Mouse (Mus musculus): ENCODE measurements at regions not wholly inside any gene's neighbourhood (a gene's known extent, or its start where the extent isn't known, plus 50 kb on each side); places are given as distances from the start of the nearest gene placed in this dataset.
A peak's percentile ranks its signal among the peaks of the same experiment; 100 is the strongest.

DNA sequence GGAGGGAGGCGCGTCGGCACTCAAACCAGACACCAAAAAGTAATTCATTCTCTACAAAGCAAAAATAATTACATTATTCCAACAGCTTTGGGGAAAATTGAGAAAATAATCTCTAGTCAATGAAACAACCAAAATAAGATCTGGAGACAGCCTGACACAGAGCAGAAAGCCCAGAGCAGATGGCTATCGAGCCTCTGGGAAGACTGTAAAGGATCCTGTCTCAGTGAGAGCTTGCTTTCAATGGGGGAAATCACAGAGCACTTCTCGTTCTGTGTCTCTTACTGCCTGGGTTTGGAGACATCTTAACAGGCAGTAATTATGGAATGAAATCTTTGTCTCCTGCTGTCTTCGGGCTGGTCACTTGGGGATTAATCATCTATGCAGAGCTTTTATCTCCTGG, 226.7 kb upstream of the F930015N05Rik start:
- no peak for DNase-seq

DNA sequence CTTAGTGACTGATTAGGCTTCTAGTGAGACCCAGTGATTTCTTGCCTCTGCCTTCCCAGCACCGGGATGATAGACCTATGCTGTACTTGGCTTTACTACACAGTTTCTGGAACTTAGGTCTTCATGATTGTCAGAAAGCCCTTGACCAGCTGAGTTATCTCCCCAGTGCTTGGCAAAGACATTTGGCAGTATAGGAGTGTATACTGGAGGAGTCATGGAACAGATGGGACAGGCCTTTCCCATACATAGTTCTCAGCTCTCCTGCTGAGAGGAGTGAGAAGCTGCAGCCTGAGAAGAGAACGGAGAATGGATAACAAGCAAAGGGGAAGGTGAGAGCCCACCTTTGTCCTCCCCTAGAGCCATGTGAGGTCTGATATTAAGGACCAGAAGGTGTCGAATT, 230.6 kb upstream of the F930015N05Rik start:
- DNase-seq: no peak

DNA sequence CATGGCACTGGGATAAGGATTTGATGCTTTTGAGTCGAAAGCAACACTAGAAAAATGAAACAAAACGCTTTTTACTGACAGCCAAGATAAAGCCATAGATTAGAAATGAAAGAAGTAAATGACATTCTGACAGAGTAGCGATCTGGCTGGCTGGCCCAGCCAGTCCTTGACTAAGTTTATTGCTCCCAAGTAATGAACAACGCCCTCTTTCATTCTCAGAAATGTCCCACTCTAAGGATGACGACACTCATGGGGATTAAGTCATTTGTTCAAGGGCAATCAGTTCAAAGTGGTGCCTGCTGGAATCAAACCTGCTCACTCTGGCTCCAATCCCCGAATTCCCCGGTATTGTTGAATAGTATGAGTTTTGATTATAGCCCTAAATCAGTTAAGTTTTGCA, 231.1 kb upstream of the F930015N05Rik start:
- DNase-seq: no peak

DNA sequence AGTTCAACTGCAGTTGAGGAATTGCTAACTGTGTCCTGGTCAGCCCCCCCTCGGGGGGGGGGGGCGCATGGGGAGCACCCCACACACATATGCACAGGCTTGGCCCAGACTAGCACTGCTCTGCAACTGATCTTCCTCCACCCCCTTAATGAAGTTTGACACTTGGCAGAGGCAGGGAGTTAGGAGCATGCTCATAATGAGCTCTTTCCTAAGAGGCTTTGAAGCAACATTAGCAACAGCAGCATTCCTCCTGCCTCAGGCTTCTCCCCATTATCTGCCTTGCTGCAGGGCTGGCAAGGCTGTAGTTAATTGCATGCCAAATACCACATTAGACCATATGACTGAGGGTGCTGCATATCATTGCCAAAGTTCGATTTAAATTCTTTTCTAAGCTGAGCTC, 235.4 kb upstream of the F930015N05Rik start:
- DNase-seq: no peak

DNA sequence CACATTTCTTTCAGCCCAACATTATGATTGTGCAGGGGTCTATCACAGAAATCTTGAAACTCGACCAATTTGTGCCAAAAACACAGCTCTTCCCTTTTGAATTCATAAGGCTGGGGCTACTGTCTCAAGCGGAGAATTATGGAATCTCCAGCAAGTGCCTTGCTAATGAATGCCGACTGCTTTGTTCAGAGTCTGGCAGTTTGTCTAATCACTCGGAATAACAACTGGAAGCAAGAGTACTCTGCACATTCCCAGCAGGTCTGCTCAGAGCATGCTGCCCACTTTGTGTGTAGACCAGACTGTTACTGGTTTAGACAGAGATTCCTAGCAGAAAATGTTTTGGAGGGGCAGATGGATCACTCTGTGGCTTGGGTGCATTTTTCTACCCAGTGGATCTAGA, 237.1 kb upstream of the F930015N05Rik start:
- DNase-seq: no peak

DNA sequence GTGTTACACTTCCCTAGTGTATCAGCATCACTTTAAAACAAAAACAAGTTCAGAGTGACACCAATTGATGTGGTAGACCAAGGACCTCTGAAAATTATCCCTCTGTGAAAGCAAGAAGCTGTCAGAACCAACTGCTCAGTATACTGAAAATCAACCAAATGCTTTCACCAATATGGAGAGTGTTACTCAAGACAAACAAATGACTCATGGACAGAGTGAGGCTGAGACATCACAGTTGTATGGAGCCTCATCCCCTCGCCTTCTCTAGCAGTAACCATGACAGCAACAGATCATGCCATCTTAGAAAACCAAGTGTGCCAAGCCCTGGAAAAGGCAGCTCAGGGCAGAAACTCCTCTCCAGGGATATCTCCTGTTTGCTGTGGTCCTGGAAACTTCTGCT, 267.3 kb upstream of the F930015N05Rik start:
- DNase-seq: no peak

DNA sequence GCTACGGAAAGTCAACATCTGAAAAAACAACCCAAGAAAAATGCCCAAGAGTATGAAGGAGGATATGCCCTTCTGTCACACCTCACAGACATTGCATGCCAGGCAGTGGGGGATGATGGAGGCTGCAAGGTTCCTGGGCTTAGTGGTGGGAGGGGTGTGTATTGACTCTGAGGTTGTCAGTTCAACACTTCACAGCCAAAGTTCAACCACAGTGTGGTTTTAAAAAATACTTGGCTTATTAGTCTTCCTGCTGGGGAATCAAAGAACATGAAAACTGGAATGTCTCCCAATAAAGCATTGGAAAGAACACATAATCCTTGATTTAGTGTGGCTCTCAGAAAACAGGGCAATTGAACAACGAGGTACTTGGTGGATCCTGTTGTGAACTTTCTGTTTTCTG, 267.0 kb upstream of the Elac2 start:
- DNase-seq: no peak

DNA sequence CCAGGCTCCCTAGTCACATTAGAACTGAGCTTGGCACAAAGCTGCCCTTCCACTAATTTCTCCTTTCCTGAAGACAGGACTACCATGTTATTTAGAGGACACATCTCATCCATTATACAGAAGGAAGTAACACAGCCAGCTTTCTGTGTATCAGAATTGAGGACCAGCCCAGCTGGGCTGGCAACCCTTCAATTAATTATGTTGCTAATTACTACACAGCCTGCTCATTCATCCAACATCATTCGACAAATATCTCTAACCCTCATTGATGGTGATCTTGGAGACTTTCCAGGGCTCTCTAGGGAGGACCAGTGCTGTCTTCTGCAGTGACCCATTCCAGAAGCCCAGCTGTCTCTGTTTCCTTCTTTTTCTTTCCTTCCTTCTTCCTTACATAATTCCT, 263.7 kb upstream of the Elac2 start:
- no peak for DNase-seq

DNA sequence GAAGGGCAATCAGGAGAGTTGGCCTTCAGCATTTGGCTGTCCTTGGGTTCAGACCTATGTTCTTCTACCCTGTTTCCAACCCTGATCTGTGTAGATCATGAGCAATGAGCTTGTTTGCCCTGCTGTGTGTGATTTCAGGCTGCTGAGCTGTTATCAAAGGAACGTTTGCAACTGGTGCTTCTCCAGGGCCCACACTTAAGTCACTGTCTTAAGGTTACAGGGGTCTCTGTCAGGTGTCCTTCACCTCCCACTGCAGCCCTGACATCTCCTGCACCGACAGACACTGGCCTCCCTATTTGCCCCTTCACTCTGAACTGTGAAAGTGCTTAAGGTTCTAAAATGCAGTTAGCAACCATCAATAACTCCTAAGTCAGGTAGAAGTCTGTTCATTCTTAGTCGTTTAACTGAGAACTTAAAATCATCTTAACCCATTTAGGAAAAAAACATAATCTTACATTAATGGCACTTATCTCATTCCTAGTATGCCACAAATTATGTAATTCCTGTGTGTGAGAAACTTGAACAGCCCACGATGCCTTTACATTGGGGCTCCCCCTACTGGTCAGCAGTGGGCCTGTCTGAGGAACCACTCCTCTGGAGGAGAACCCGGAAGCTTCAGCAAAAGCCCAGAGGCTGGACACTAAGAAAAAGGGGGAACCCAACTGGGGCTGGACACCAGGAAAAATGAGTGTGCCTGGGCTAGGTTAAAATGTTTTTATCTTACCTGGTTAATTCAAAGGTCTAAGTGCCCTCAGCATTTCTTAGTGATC, 260.3 kb upstream of the Elac2 start:
- DNase-seq: peak; percentile 68 to 85

DNA sequence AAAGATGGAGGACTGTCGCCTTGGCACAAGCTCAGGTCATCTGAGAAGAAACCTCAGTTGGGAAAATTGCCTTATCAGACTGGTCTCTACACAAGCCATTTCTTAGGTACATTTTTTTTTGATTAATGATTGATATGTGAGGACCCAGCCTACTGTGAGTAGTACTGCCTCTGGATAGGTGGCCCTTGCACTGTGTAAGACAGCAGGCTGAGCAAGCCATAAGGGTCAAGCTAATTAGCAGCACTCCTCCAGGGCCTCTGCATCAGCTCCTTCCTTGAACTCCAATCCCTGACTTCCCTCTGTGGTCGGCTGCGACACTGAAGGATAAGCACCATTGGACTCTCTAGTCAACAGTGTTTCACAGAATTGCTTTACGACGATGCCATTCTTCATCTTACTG, 252.6 kb upstream of the Elac2 start:
- no peak for DNase-seq

DNA sequence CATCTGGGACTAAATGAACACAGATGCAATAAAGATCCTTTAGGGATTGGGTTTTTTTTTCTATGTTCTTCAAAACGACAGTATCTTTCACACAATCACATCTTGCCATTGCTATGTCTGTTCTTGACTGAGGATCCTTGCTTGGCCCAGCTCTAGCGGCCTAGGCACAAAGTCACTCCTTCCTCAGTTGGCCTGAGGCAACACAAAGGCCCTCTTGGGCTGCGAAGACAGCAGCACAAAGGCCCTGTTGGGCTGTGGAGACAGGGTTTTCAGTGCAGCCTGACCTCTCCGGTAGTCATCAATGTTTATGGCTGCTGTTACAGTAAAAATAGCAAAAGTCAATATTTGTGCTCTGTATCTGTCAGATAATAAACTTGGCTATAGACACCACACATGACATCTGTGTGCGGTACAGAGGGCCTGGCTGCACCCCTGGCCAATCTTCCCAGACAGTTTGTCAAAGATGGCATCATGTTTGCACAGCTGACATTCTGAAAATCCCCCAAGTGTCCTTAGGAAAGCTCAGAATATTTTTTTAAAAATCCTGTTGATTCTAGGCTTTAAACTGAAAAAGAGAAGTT, 250.9 kb upstream of the Elac2 start:
- no peak for DNase-seq

DNA sequence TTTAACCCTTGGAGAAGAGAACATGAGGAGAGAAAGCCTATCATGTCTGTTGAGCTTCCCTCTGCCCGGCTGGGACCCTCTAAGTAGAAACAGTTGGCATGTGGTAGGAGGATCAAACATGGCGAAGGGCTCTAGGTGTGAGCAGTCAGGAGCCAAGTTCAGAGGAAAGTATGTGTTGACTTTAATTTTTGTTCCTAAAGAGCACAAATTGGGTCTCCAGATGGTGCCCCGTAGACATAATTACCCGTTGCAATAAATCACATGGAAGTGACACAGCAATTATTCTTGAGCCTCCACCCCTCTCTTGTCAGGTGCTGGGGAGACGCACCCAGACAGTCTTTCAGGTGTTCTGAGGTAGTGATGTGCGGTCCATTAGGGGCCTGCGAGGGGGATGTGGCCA, 239.9 kb upstream of the Elac2 start:
- DNase-seq: no peak

DNA sequence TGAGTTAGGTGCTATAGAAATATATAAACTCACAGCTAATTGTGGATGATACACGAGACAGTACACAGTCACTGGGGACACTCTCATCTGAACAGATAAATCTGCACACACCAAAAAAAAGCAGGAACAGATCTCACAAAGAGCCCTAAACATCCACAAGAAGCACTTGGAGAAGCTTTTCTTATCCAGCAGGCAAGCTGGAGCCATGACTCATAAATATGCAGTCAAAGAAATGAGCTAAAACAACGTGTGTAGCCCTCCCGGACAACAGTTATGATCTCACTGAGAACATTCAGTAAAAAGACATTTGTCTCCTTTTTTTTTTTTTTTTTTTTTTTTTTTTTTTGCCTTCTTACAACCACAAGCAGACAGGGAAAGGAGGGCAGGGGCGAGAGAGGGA, 235.1 kb upstream of the Elac2 start:
- DNase-seq: no peak

DNA sequence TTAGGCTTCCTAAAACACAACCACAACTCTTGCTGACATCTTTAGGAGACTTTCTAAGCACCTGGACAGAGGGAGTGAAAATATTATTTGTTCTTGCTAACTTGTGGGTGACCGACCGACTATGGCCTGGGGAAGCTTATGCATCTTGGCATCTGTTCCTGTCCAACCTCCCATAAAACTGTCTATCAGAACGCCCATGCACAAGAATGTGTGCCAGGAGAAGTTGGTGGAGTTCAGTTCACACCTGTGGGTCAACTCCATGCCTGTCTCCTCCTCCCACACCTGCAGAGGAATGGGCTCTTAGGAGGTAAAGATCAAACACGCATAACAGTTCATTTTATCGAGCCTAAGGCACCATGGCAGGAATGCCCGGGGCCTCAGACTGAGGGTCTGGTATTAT, 232.7 kb upstream of the Elac2 start:
- DNase-seq: no peak

DNA sequence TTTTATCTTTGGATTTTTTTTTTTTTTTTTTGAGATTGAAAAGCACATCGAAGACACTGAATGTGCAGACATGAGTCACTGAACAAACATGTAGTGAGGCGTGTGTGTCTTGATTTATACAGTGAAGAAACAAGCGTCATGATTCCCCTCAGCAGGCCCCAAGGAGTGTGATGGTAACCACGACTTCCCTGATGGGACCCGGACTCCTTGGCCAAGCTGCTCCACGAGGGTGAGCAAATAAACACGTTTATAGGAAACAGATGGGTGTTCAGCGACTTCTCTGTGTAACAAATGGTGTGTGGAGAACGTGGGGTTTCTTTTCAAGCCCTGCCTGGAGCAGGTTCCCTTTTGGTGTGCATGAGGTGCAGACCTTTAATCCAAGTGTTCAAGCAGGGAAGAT, 228.9 kb upstream of the Elac2 start:
- no peak for DNase-seq

DNA sequence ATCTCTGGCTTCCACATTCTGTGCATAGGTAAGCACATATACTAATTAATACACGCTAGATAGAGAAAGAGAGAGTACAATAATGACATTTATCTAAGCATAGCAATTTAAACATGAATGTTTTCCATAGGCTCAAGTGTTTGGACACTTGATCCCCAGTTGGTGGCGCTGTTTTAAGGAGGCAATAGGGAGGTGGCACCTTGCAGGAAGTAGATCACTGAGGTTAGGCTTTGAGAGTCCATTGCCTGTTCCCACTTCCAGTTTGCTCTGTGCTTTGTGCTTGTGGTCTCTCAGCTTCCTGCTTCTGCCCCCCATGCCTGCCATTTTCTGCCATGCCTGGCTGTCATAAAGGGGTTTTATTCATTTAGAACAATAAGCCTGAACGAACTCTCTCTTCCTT, 226.5 kb upstream of the Elac2 start:
- DNase-seq: no peak

DNA sequence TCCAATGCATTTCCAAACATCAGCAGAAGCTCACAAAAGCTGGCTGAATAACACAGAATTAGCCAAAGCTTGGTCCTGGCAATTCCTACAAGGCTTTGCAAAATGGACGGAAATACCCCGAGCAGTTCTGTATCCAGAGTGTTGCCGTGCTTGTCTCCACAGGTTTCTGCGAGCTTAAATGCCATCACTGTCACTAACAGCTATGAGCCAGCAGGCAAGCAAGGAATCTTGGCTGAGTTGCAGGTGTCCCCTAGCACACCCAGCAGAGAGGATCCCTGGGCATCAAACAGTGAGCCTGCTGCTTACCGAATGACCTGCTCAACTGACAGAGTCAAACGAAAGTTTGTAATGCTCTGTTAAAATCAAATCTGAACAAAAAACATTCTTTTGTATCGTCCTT, 226.0 kb upstream of the Elac2 start:
- DNase-seq: peak; percentile 30 to 54

DNA sequence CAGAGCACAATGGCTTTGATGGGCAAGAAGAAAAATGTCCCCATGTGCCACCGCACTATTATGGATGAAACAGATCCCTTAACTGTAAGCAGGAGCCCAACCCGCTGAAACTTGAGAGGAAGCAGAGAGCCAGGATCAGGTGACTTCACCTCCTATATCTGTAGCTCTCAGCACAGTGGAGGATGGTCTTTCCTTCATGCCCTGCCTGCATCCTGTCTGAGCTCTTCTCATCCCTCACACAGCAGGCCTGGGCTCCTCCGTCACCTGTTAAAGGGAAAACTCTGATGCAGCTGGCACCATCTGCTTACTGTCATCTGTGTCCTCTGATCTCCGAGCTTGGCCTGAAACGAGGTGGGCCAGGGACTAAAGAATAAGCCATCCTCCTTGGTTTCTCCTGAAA, 224.8 kb upstream of the Elac2 start:
- no peak for DNase-seq

DNA sequence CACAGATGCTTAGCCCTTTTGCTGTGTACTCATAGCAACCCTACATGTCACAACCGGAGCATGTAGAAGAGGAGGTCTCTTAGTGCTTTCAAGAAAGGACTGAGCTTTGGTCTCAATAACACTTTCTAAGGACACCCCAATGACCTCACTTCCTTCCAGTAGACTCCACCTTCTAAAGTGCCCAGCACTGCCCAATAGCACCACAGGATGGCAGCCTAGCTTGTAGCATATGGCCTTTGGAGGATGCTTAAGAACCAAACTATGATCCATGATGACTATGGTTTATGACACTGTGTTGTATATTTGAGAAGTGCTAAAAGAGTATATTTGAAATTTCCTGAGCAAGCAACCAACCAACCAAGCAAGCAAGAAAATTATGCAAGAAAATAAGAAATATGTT, 223.3 kb upstream of the Elac2 start:
- no peak for DNase-seq

DNA sequence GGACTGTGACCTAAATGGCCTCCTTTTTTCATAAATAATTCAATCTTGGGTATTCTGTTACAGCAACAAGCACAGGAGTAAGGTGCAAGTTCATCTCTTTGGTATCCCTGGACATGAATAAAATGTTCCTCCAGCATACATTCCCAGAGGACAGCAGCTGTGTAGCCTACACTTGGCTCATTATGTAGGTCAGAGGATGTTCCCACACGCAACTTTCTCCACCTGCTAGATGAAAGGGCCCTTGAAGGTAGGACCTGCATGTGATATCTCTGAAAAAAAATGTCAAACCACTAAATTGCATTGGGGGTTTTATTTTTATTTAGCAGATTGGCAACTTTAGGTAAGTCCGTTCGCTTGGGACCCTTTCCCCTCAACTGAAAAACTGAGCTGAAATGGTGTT, 218.2 kb upstream of the Elac2 start:
- no peak for DNase-seq

DNA sequence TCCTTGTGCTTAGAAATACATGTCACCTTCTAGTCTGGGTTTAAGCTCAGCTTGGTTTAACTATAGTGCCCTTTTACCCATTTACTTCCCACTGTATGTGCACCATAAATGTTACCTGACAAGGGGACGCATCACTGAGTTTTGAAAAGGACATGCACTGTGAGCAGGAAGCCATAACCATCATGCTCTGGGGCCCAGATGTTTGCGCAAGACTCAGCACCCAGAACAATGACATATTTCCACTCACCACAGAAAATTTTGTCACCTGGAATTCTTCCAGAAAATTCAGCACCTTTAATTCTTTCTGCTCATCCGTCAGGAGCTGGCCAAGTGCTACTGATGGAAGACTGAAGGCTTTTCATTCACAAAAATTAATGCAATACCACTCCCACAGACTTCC, 216.1 kb upstream of the Elac2 start:
- DNase-seq: no peak

DNA sequence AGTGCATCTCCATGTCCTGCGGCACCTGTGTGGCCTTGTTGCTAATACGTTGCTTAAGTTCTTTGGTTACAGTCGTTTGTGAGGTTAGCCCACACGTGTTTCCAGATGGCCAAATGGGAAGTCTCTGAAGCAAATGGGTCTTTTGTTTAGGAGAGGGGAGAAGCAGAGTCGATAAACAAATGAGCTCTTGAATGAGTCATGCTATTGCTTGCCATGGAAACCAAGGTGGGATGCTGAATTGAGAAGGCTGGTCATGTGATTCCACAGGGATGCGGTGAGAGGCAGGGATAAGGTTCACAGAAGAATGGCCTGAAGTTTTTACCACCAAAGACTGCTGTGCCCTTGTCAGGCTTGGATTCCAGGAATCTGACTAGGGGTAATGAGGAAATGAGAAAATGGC, 214.8 kb upstream of the Elac2 start:
- DNase-seq: no peak

DNA sequence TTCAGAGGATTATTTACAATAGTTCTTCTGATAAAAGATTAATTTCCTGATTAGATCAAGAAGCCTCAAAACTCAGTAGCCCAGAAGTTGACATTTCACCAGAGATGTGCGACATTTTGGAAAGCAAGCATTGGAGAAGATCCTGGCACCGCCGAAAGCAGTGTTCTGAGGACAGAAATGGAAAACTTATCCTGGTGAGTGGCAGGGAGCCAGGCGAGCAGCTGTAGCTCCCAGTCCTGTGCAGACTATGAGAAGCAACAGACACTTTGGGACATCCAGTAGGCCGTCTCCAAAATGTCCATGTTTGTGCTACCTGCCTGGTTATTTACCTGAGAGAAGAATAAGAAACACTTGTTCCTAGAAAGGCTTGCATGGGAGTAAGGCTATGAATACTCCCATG, 202.1 kb upstream of the Elac2 start:
- no peak for DNase-seq

DNA sequence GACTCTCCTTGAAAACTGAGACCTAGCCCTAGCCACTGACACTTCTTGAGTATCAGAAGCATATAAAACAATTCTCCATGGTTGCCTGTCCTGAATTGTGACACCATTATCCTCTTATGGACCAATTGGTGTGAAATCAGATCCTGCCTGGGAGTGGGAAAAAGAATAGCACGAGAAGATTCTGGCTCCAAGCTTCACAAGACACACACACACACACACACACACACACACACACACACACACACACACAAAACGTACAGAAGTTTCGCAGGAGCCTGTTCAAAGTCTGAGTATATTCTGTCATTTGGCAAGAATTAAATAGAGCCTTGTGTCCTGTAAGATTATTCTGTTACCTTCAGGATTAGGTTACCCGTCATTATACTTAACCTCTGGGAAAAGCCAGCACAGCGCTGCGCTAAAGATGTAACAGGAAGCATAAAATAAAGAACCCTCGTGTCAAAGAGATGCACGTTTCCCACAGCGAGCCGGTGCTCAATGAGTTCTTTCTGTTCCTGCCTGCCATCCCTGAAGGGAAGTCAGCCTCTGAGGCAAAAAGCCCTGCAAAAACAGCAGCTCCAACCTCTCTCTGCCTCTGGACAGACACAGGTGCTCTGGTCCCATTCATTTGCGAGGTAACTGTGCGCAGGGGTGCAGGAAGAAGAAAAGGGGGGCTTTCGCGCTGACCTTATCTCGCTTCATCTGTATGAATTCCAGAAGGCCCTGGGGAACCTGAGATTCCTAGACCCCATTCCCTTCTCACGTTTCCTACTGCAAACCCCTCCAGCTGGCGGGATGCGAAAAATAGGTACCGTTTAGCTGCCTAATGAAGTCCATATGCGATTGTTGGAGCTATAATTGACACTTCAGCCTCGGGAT, 178.4 kb upstream of the Elac2 start:
- DNase-seq: no peak
